Mouse (Mus musculus): ENCODE data around the gene Frmpd2. TPM values are rescaled to one million over a fixed set of nuclear protein-coding genes. Genes with fewer than 3 reads are reported as not detected.

Gene Frmpd2
- polyA plus RNA-seq, 1 experiment, result 0.36 TPM

GRCm38 (mm10) chr14:33448276-33448675, 23.2 kb upstream of the Frmpd2 start:
- WGBS, result 93% methylated on average over 4 of the region's 4 CpGs
- H3K4me1 ChIP-seq (ENCODE audit: control insufficient read depth, insufficient read depth, low read length), result peaks cover 2% of the 10 kb centered on the region
- no peak overlapping the region for H3K27ac ChIP-seq (ENCODE audit: insufficient read depth, low read length)
- no peaks in the 10 kb centered on the region for H3K27me3 ChIP-seq (ENCODE audit: control insufficient read depth, insufficient read depth, low read length)
- TF ChIP-seq POLR2A (IDR thresholded peaks at IDR 0.05; ENCODE audit: borderline replicate concordance, insufficient read depth, low read length), result no peak
- no peak for TF ChIP-seq CTCF (IDR thresholded peaks at IDR 0.05; ENCODE audit: borderline replicate concordance, insufficient read depth, low read depth, low read length)
- DNase-seq, result no peak
- no peak overlapping the region for H3K4me3 ChIP-seq (replicated peaks; ENCODE audit: insufficient read depth, low read depth, low read length)

GRCm38 (mm10) chr14:33449296-33449840, 22.1 kb upstream of the Frmpd2 start:
- no peak for DNase-seq
- Histone ChIP-seq H3K27me3 (ENCODE audit: control insufficient read depth, insufficient read depth, low read length) (no peaks in the 10 kb centered on the region), H3K4me1 (ENCODE audit: control insufficient read depth, insufficient read depth, low read length) (peaks cover 2% of the 10 kb centered on the region), H3K27ac (ENCODE audit: insufficient read depth, low read length) (no peak overlapping the region), H3K4me3 (replicated peaks; ENCODE audit: insufficient read depth, low read depth, low read length) (no peak overlapping the region)
- 18% methylated on average over 2 of the region's 2 CpGs for WGBS
- TF ChIP-seq POLR2A (IDR thresholded peaks at IDR 0.05; ENCODE audit: borderline replicate concordance, insufficient read depth, low read length), result no peak
- TF ChIP-seq CTCF (IDR thresholded peaks at IDR 0.05; ENCODE audit: borderline replicate concordance, insufficient read depth, low read depth, low read length), result no peak

- TF ChIP-seq CTCF (IDR thresholded peaks at IDR 0.05; ENCODE audit: borderline replicate concordance, insufficient read depth, low read depth, low read length) (no peak), POLR2A (IDR thresholded peaks at IDR 0.05; ENCODE audit: borderline replicate concordance, insufficient read depth, low read length) (no peak)
Measured at GRCm38 (mm10) chr14:33450331-33450730, 21.2 kb upstream of the Frmpd2 start.

DNA sequence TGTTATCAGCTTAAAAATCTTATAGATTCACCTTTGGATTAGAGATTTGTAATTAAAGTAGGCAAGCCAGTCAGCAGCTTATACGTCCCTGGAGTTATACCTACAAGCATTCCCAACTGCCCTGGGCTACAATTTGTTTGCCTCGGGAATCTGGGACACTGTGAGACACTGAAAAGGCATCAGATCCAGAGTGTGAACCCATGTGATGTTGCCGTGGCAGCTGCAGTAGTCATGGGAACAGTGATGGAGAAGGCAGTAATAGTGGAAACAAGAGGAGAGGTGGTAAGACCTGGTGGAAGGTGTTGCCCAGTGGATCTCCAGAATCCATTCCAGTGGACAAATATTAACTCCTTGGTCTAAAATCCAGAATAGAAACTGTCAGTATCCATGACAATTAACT, 7.8 kb upstream of the Frmpd2 start:
- Histone ChIP-seq H3K27ac (ENCODE audit: insufficient read depth, low read length) (no peak overlapping the region), H3K4me3 (replicated peaks; ENCODE audit: insufficient read depth, low read depth, low read length) (no peak overlapping the region), H3K4me1 (ENCODE audit: control insufficient read depth, insufficient read depth, low read length) (no peaks in the 10 kb centered on the region), H3K27me3 (ENCODE audit: control insufficient read depth, insufficient read depth, low read length) (no peaks in the 10 kb centered on the region)
- DNase-seq, result no peak
- 64% methylated on average over 3 of the region's 3 CpGs for WGBS
- TF ChIP-seq POLR2A (IDR thresholded peaks at IDR 0.05; ENCODE audit: borderline replicate concordance, insufficient read depth, low read length), result no peak
- no peak for TF ChIP-seq CTCF (IDR thresholded peaks at IDR 0.05; ENCODE audit: borderline replicate concordance, insufficient read depth, low read depth, low read length)

More at GRCm38 (mm10) chr14:33450331-33450730, 21.2 kb upstream of the Frmpd2 start:
- Histone ChIP-seq H3K4me3 (replicated peaks; ENCODE audit: insufficient read depth, low read depth, low read length) (no peak overlapping the region), H3K4me1 (ENCODE audit: control insufficient read depth, insufficient read depth, low read length) (peaks cover 2% of the 10 kb centered on the region), H3K27me3 (ENCODE audit: control insufficient read depth, insufficient read depth, low read length) (no peaks in the 10 kb centered on the region), H3K27ac (ENCODE audit: insufficient read depth, low read length) (no peak overlapping the region)
- DNase-seq, result no peak

- WGBS, result 83% methylated on average over 6 of the region's 6 CpGs
- DNase-seq, result no peak
- no peaks in the 10 kb centered on the region for H3K27me3 ChIP-seq (ENCODE audit: control insufficient read depth, insufficient read depth, low read length)
- no peaks in the 10 kb centered on the region for H3K4me1 ChIP-seq (ENCODE audit: control insufficient read depth, insufficient read depth, low read length)
- no peak overlapping the region for H3K4me3 ChIP-seq (replicated peaks; ENCODE audit: insufficient read depth, low read depth, low read length)
- no peak for TF ChIP-seq POLR2A (IDR thresholded peaks at IDR 0.05; ENCODE audit: borderline replicate concordance, insufficient read depth, low read length)
- TF ChIP-seq CTCF (IDR thresholded peaks at IDR 0.05; ENCODE audit: borderline replicate concordance, insufficient read depth, low read depth, low read length), result no peak
- no peak overlapping the region for H3K27ac ChIP-seq (ENCODE audit: insufficient read depth, low read length)
Measured at GRCm38 (mm10) chr14:33467766-33468165, 3.7 kb upstream of the Frmpd2 start.

- DNase-seq, result no peak
- no peak for TF ChIP-seq POLR2A (IDR thresholded peaks at IDR 0.05; ENCODE audit: borderline replicate concordance, insufficient read depth, low read length)
- no peak for TF ChIP-seq CTCF (IDR thresholded peaks at IDR 0.05; ENCODE audit: borderline replicate concordance, insufficient read depth, low read depth, low read length)
- no peaks in the 10 kb centered on the region for H3K27me3 ChIP-seq (ENCODE audit: control insufficient read depth, insufficient read depth, low read length)
- no peaks in the 10 kb centered on the region for H3K4me1 ChIP-seq (ENCODE audit: control insufficient read depth, insufficient read depth, low read length)
- no peak overlapping the region for H3K4me3 ChIP-seq (replicated peaks; ENCODE audit: insufficient read depth, low read depth, low read length)
- 32% methylated on average over 2 of the region's 2 CpGs for WGBS
- H3K27ac ChIP-seq (ENCODE audit: insufficient read depth, low read length), result no peak overlapping the region
Measured at GRCm38 (mm10) chr14:33474461-33474860, 3.0 kb downstream of the Frmpd2 start.

GRCm38 (mm10) chr14:33476094-33476760, 4.7 kb downstream of the Frmpd2 start:
- no peak overlapping the region for H3K4me3 ChIP-seq (replicated peaks; ENCODE audit: insufficient read depth, low read depth, low read length)
- WGBS, result 10% methylated on average over 3 of the region's 3 CpGs
- no peak for DNase-seq

DNA sequence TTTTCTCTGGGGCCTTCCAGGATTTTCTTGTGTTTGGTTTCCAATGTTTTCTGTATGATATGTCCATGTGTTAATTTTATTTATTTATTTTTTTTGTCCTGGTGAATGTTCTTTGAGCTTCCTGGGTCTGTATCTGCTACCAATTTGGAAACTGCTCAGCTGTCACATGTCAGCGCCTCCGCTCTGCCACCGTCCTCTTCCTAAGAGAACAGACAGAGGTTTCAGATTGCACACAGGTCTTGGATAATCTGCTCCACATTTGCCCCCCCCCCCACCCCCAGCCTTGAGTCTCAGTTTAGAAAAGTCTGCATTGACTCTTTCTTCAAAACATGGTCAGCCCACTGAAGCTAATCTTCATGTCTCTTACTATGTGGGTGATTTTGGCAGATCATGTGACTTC, 10.5 kb downstream of the Frmpd2 start:
- 85% methylated on average over 3 of the region's 3 CpGs for WGBS

More at GRCm38 (mm10) chr14:33476094-33476760, 4.7 kb downstream of the Frmpd2 start:
- H3K27ac ChIP-seq (ENCODE audit: insufficient read depth, low read length), result no peak overlapping the region
- H3K27me3 ChIP-seq (ENCODE audit: control insufficient read depth, insufficient read depth, low read length), result no peaks in the 10 kb centered on the region
- no peaks in the 10 kb centered on the region for H3K4me1 ChIP-seq (ENCODE audit: control insufficient read depth, insufficient read depth, low read length)
- TF ChIP-seq CTCF (IDR thresholded peaks at IDR 0.05; ENCODE audit: borderline replicate concordance, insufficient read depth, low read depth, low read length) (no peak), POLR2A (IDR thresholded peaks at IDR 0.05; ENCODE audit: borderline replicate concordance, insufficient read depth, low read length) (no peak)

More for the DNA sequence above, 10.5 kb downstream of the Frmpd2 start:
- Histone ChIP-seq H3K27ac (ENCODE audit: insufficient read depth, low read length) (no peak overlapping the region), H3K4me3 (replicated peaks; ENCODE audit: insufficient read depth, low read depth, low read length) (no peak overlapping the region), H3K27me3 (ENCODE audit: control insufficient read depth, insufficient read depth, low read length) (no peaks in the 10 kb centered on the region), H3K4me1 (ENCODE audit: control insufficient read depth, insufficient read depth, low read length) (no peaks in the 10 kb centered on the region)
- TF ChIP-seq CTCF (IDR thresholded peaks at IDR 0.05; ENCODE audit: borderline replicate concordance, insufficient read depth, low read depth, low read length) (no peak), POLR2A (IDR thresholded peaks at IDR 0.05; ENCODE audit: borderline replicate concordance, insufficient read depth, low read length) (no peak)
- no peak for DNase-seq

Measured in cerebellum, adult 2 months (tissue).